Mouse (Mus musculus): ENCODE measurements around the gene 5530400C23Rik. TPM values are rescaled to one million over a fixed set of nuclear protein-coding genes. Genes with fewer than 3 reads are reported as not detected.

Gene 5530400C23Rik
- polyA plus RNA-seq (2012; ENCODE audit: low replicate concordance), result not detected in 2 replicates

DNA sequence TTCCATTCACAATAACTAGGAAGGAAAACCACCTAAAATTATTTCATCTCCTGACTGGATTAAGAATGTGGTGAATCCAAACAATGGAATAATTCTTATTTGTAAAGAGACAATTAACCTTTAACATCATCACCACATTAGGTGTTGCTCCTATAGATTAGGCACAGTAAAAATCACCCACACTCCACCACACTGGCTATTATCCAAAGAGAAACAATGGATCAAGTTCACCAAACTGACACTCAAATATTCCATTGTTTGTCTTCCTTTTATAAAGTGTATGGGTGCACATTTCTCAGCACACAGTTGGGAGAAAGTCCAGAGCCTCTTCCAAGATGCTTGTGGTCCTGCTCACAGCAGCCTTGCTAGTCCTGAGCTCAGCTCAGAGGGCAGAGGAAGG, at the start of gene 5530400C23Rik:
5530400C23Rik (plus strand) TSS at position 301 of the 400 bp plus-strand sequence.

Other genes starting within 250 kb of the 5530400C23Rik start
- not detected in 2 replicates for gene Tas2r140, start 236.4 kb upstream of the 5530400C23Rik start, polyA plus RNA-seq (2012; ENCODE audit: low replicate concordance)
- 57.3 and 164 TPM in 2 replicates for gene Smim10l1, start 187.3 kb upstream of the 5530400C23Rik start, polyA plus RNA-seq (2012; ENCODE audit: low replicate concordance)

All from hematopoietic multipotent progenitor cell, adult 10-12 weeks (in vitro differentiated cells).